Mouse (Mus musculus) kidney, adult 2 months (tissue): ENCODE data around the gene Loxl1.

Experiments
- CTCF ChIP-seq: fragments of 200-500 bp; conservative IDR thresholded peaks from 2 replicates; pipeline ENCODE4 v1.5.1; 2011; ENCODE audit warnings: low read depth, mild to moderate bottlenecking, control low read depth, low read length, moderate library complexity, mixed read lengths; ENCODE audit not compliant: insufficient read depth, insufficient read length
- POLR2A ChIP-seq: fragments of 200-500 bp; IDR thresholded peaks from one replicate; pipeline ENCODE4 v1.6.1; 2011; ENCODE audit warnings: low read depth, low read length, control low read depth

GRCm38 (mm10) chr9:58330293-58330692 is 17.3 kb upstream of the Loxl1 start:
- peak; percentile 78 for TF ChIP-seq CTCF
- TF ChIP-seq POLR2A: no peak
